Mouse (Mus musculus) brown adipose tissue, adult 24 weeks (tissue): Measurements from ENCODE around the gene Auts2. TPM values are rescaled to one million over a fixed set of nuclear protein-coding genes. Genes with fewer than 3 reads are reported as not detected.

Source experiments
- H3K27ac ChIP-seq: fragments of 200-500 bp; replicated peaks from 2 replicates; pipeline ENCODE4 v1.5.1; 2012; ENCODE audit warnings: low read depth, mild to moderate bottlenecking, low read length
- H3K4me1 ChIP-seq: fragments of 200-500 bp; 2 replicates; pipeline ENCODE4 v1.6.1; 2012; ENCODE audit warnings: low read length, mixed read lengths; ENCODE audit not compliant: control insufficient read depth, insufficient read depth, insufficient read length
- H3K4me3 ChIP-seq: fragments of 200-500 bp; 2 replicates; pipeline ENCODE4 v1.5.1; 2012; ENCODE audit warnings: low read depth, mild to moderate bottlenecking, low read length, moderate library complexity; ENCODE audit not compliant: insufficient read depth
- polyA plus RNA-seq: library from polyadenylated mRNA; stranded (reverse); fragments of >200 nt; gene quantifications from 2 replicates; pipeline ENCODE4 v1.2.4, GENCODE M21; 2012; ENCODE audit not compliant: missing spikeins, insufficient read depth, insufficient read length

Gene Auts2
- polyA plus RNA-seq, 1 experiment = 2.4 TPM

GRCm38 (mm10) chr5:132485994-132486393 lies 57.1 kb downstream of the Auts2 start:
- Histone ChIP-seq H3K4me3 (no peak overlapping the region), H3K4me1 (peaks cover 9% of the 10 kb centered on the region; the same call in 1 of the 2 replicates), H3K27ac (peak overlapping the region; percentile 51; the same call in 1 of the 2 replicates)

GRCm38 (mm10) chr5:132485448-132485847 lies 57.7 kb downstream of the Auts2 start:
- H3K4me1 ChIP-seq = peaks cover 9% of the 10 kb centered on the region; the same call in 1 of the 2 replicates
- H3K4me3 ChIP-seq = no peak overlapping the region
- H3K27ac ChIP-seq = no peak overlapping the region

- Histone ChIP-seq H3K27ac (no peak overlapping the region), H3K4me1 (peaks cover 4% of the 10 kb centered on the region; the same call in 1 of the 2 replicates), H3K4me3 (no peak overlapping the region)
Observed at GRCm38 (mm10) chr5:132481476-132481875, 61.7 kb downstream of the Auts2 start.

- Histone ChIP-seq H3K27ac (no peak overlapping the region), H3K4me3 (no peak overlapping the region), H3K4me1 (no peaks in the 10 kb centered on the region)
Observed at GRCm38 (mm10) chr5:132480461-132480860, 62.7 kb downstream of the Auts2 start.

GRCm38 (mm10) chr5:132479227-132479857 lies 63.8 kb downstream of the Auts2 start:
- no peaks in the 10 kb centered on the region for H3K4me1 ChIP-seq
- H3K27ac ChIP-seq = no peak overlapping the region
- H3K4me3 ChIP-seq = no peak overlapping the region

GRCm38 (mm10) chr5:132477533-132477932 lies 65.6 kb downstream of the Auts2 start:
- Histone ChIP-seq H3K4me1 (no peaks in the 10 kb centered on the region), H3K4me3 (no peak overlapping the region), H3K27ac (no peak overlapping the region)

GRCm38 (mm10) chr5:132472905-132473321 lies 70.2 kb downstream of the Auts2 start:
- no peaks in the 10 kb centered on the region for H3K4me1 ChIP-seq
- H3K4me3 ChIP-seq = no peak overlapping the region
- no peak overlapping the region for H3K27ac ChIP-seq

- no peak overlapping the region for H3K27ac ChIP-seq
- H3K4me1 ChIP-seq = no peaks in the 10 kb centered on the region
- H3K4me3 ChIP-seq = no peak overlapping the region
Observed at GRCm38 (mm10) chr5:132472184-132472829, 70.8 kb downstream of the Auts2 start.

GRCm38 (mm10) chr5:132467364-132467743 lies 75.8 kb downstream of the Auts2 start:
- H3K4me1 ChIP-seq = peaks cover 2% of the 10 kb centered on the region; the same call in 1 of the 2 replicates
- no peak overlapping the region for H3K4me3 ChIP-seq
- no peak overlapping the region for H3K27ac ChIP-seq

- Histone ChIP-seq H3K4me3 (no peak overlapping the region), H3K4me1 (peaks cover 2% of the 10 kb centered on the region; the same call in 1 of the 2 replicates), H3K27ac (no peak overlapping the region)
Observed at GRCm38 (mm10) chr5:132466427-132467363, 76.4 kb downstream of the Auts2 start.

GRCm38 (mm10) chr5:132462560-132462959 lies 80.6 kb downstream of the Auts2 start:
- Histone ChIP-seq H3K4me1 (peaks cover 2% of the 10 kb centered on the region; the same call in 1 of the 2 replicates), H3K27ac (no peak overlapping the region), H3K4me3 (no peak overlapping the region)

- no peak overlapping the region for H3K27ac ChIP-seq
- no peaks in the 10 kb centered on the region for H3K4me1 ChIP-seq
- H3K4me3 ChIP-seq = no peak overlapping the region
Observed at GRCm38 (mm10) chr5:132458498-132458897, 84.6 kb downstream of the Auts2 start.

- Histone ChIP-seq H3K4me3 (no peak overlapping the region), H3K4me1 (no peaks in the 10 kb centered on the region), H3K27ac (no peak overlapping the region)
Observed at GRCm38 (mm10) chr5:132452381-132452780, 90.8 kb downstream of the Auts2 start.

GRCm38 (mm10) chr5:132450071-132450470 lies 93.1 kb downstream of the Auts2 start:
- H3K4me3 ChIP-seq = no peak overlapping the region
- H3K4me1 ChIP-seq = no peaks in the 10 kb centered on the region
- H3K27ac ChIP-seq = no peak overlapping the region

- Histone ChIP-seq H3K4me3 (no peak overlapping the region), H3K4me1 (no peaks in the 10 kb centered on the region), H3K27ac (no peak overlapping the region)
Observed at GRCm38 (mm10) chr5:132448401-132449066, 94.6 kb downstream of the Auts2 start.
